Mouse (Mus musculus) midbrain, embryonic 15.5 days (tissue): ENCODE results near the gene Zkscan1. TPM values are rescaled to one million over a fixed set of nuclear protein-coding genes. Genes with fewer than 3 reads are reported as not detected.
"Not testable (repeated sequence)": the region's sequence is repeated elsewhere in the genome, so short reads cannot be mapped to it uniquely, and the experiment has no call there.

ENCODE experiments used
- ATAC-seq: fragments of 200-750 bp; cut with Nextera tagmentation; replicated peaks from 2 replicates; pipeline ENCODE4 v1.8.0; 2017; ENCODE audit warnings: moderate TSS enrichment
- H3K27ac ChIP-seq: fragments of 300-500 bp; sonication (generic); 2 replicates; pipeline ENCODE4 v1.5.1; 2015; ENCODE audit warnings: mild to moderate bottlenecking, inconsistent platforms
- H3K27me3 ChIP-seq: fragments of 300-500 bp; sonication (generic); replicated peaks from 2 replicates; pipeline ENCODE4 v1.6.1; 2015; ENCODE audit warnings: inconsistent platforms
- H3K36me3 ChIP-seq: fragments of 300-500 bp; sonication (generic); replicated peaks from 2 replicates; pipeline ENCODE4 v1.6.1; 2015; ENCODE audit warnings: inconsistent platforms
- H3K4me1 ChIP-seq: fragments of 300-500 bp; sonication (generic); 2 replicates; pipeline ENCODE4 v1.6.1; 2015; ENCODE audit warnings: inconsistent platforms
- H3K4me2 ChIP-seq: fragments of 300-500 bp; sonication (generic); 2 replicates; pipeline ENCODE4 v1.6.1; 2015; ENCODE audit warnings: inconsistent platforms, mild to moderate bottlenecking, moderate library complexity
- H3K4me3 ChIP-seq: fragments of 300-500 bp; sonication (generic); 2 replicates; pipeline ENCODE4 v1.5.1; 2015; ENCODE audit warnings: mild to moderate bottlenecking, inconsistent platforms
- H3K9ac ChIP-seq: fragments of 300-500 bp; sonication (generic); 2 replicates; pipeline ENCODE4 v1.6.1; 2015; ENCODE audit warnings: mild to moderate bottlenecking, inconsistent platforms
- H3K9me3 ChIP-seq: fragments of 300-500 bp; sonication (generic); 2 replicates; pipeline ENCODE4 v1.6.1; 2016; ENCODE audit warnings: inconsistent platforms
- WGBS: fragments of 180-500 bp; shearing (Covaris S2); methylation state at CpG from one replicate; pipeline ENCODE4 v1.1.7; 2015; ENCODE audit warnings: mixed read lengths; 5-methylcytosine and 5-hydroxymethylcytosine counted together
- polyA plus RNA-seq: library from polyadenylated mRNA; unstranded; fragments of >200 nt; fragmentation: Nextera tagmentation; extraction: Ambion mirVana; gene quantifications from 2 replicates; pipeline ENCODE4 v1.2.1, GENCODE M21; 2015

Zkscan1 gene
- polyA plus RNA-seq = 24.5 and 25.8 TPM in 2 replicates

- H3K27ac ChIP-seq = peak within 1 kb of the TSS; percentile 92
Measured at GRCm38 (mm10) chr5:138084996-138085395, at the start of gene Zkscan1. Zkscan1 (plus strand) TSS chr5:138085084.

GRCm38 (mm10) chr5:138052894-138053293 lies 32.0 kb upstream of the Zkscan1 start, which contains the start of gene Smok3c:
Smok3c (plus strand) TSS chr5:138053194.
- H3K9me3 ChIP-seq, H3K4me1 ChIP-seq, ATAC-seq, H3K4me2 ChIP-seq, H3K36me3 ChIP-seq, H3K4me3 ChIP-seq, H3K9ac ChIP-seq, H3K27ac ChIP-seq, H3K27me3 ChIP-seq: not testable (repeated sequence)
- no CpG with 5 or more reads among the region's 5 CpGs for WGBS

More at GRCm38 (mm10) chr5:138084996-138085395, at the start of gene Zkscan1:
- under 1% methylated on average over 27 of the region's 27 CpGs for WGBS
- 0 out of 2 replicates have a peak, but pooled peaks cover 12% of the 10 kb centered on the region for H3K36me3 ChIP-seq
- no peaks in the 10 kb centered on the region for H3K27me3 ChIP-seq
- H3K4me2 ChIP-seq = peak within 1 kb of the TSS; percentile 77
- H3K4me1 ChIP-seq = peaks cover 37% of the 10 kb centered on the region
- peak within 1 kb of the TSS; percentile 100 for H3K9ac ChIP-seq
- peak within 1 kb of the TSS; percentile 98 for H3K4me3 ChIP-seq
- ATAC-seq = peak; percentile 97
- no peaks in the 10 kb centered on the region for H3K9me3 ChIP-seq

GRCm38 (mm10) chr5:138073803-138074202 lies 11.1 kb upstream of the Zkscan1 start:
- no peak for ATAC-seq
- Histone ChIP-seq H3K9me3 (no peaks in the 10 kb centered on the region), H3K9ac (no peak overlapping the region), H3K4me2 (no peak overlapping the region), H3K36me3 (no peaks in the 10 kb centered on the region), H3K4me3 (no peak overlapping the region), H3K4me1 (no peaks in the 10 kb centered on the region), H3K27me3 (no peaks in the 10 kb centered on the region), H3K27ac (no peak overlapping the region)
- 92% methylated on average over 4 of the region's 4 CpGs for WGBS

GRCm38 (mm10) chr5:138075684-138076083 lies 9.2 kb upstream of the Zkscan1 start:
- no peak for ATAC-seq

GRCm38 (mm10) chr5:138076148-138076547 lies 8.7 kb upstream of the Zkscan1 start:
- Histone ChIP-seq H3K27ac (no peak overlapping the region), H3K4me1 (no peaks in the 10 kb centered on the region), H3K4me2 (no peak overlapping the region), H3K9me3 (no peaks in the 10 kb centered on the region), H3K27me3 (no peaks in the 10 kb centered on the region), H3K9ac (no peak overlapping the region), H3K36me3 (no peaks in the 10 kb centered on the region), H3K4me3 (no peak overlapping the region)
- 55% methylated on average over 2 of the region's 2 CpGs for WGBS
- ATAC-seq = no peak

More at GRCm38 (mm10) chr5:138075684-138076083, 9.2 kb upstream of the Zkscan1 start:
- Histone ChIP-seq H3K4me1 (no peaks in the 10 kb centered on the region), H3K27me3 (no peaks in the 10 kb centered on the region), H3K27ac (no peak overlapping the region), H3K4me2 (no peak overlapping the region), H3K9me3 (no peaks in the 10 kb centered on the region), H3K4me3 (no peak overlapping the region), H3K36me3 (no peaks in the 10 kb centered on the region), H3K9ac (no peak overlapping the region)
- WGBS = 79% methylated on average over 3 of the region's 3 CpGs

GRCm38 (mm10) chr5:138080456-138080855 lies 4.4 kb upstream of the Zkscan1 start:
- Histone ChIP-seq H3K4me2 (no peak overlapping the region), H3K9me3 (no peaks in the 10 kb centered on the region), H3K27ac (no peak overlapping the region), H3K27me3 (no peaks in the 10 kb centered on the region), H3K9ac (no peak overlapping the region), H3K4me1 (0 out of 2 replicates have a peak, but pooled peaks cover 3% of the 10 kb centered on the region), H3K4me3 (no peak overlapping the region), H3K36me3 (no peaks in the 10 kb centered on the region)
- no peak for ATAC-seq
- WGBS = 94% methylated on average over 5 of the region's 5 CpGs

- Histone ChIP-seq H3K27ac (no peak overlapping the region), H3K9ac (no peak overlapping the region), H3K36me3 (no peaks in the 10 kb centered on the region), H3K4me2 (no peak overlapping the region), H3K27me3 (no peaks in the 10 kb centered on the region), H3K4me3 (no peak overlapping the region), H3K4me1 (peaks cover 9% of the 10 kb centered on the region), H3K9me3 (no peaks in the 10 kb centered on the region)
- 83% methylated on average over 9 of the region's 9 CpGs for WGBS
- no peak for ATAC-seq
Measured at GRCm38 (mm10) chr5:138081446-138081845, 3.4 kb upstream of the Zkscan1 start.

GRCm38 (mm10) chr5:138083318-138083900 lies 1.5 kb upstream of the Zkscan1 start:
- Histone ChIP-seq H3K36me3 (0 out of 2 replicates have a peak, but pooled peaks cover 12% of the 10 kb centered on the region), H3K4me2 (no peak overlapping the region), H3K9ac (no peak overlapping the region), H3K4me1 (peaks cover 29% of the 10 kb centered on the region), H3K27ac (no peak overlapping the region), H3K27me3 (no peaks in the 10 kb centered on the region), H3K9me3 (no peaks in the 10 kb centered on the region), H3K4me3 (no peak overlapping the region)
- WGBS = 67% methylated on average over 2 of the region's 2 CpGs
- no peak for ATAC-seq

GRCm38 (mm10) chr5:138083936-138084335 lies 948 bp upstream of the Zkscan1 start:
- 91% methylated on average over 2 of the region's 2 CpGs for WGBS
- Histone ChIP-seq H3K4me2 (no peak overlapping the region), H3K9ac (no peak overlapping the region), H3K27ac (no peak overlapping the region), H3K4me1 (peaks cover 34% of the 10 kb centered on the region), H3K27me3 (no peaks in the 10 kb centered on the region), H3K36me3 (0 out of 2 replicates have a peak, but pooled peaks cover 12% of the 10 kb centered on the region), H3K4me3 (no peak overlapping the region), H3K9me3 (no peaks in the 10 kb centered on the region)
- ATAC-seq = no peak

- no peaks in the 10 kb centered on the region for H3K27me3 ChIP-seq
- H3K36me3 ChIP-seq = 0 out of 2 replicates have a peak, but pooled peaks cover 12% of the 10 kb centered on the region
- H3K9me3 ChIP-seq = no peaks in the 10 kb centered on the region
- peak; percentile 59 for ATAC-seq
- peak overlapping the region; percentile 13; the same call in 1 of the 2 replicates for H3K9ac ChIP-seq
- peaks cover 37% of the 10 kb centered on the region for H3K4me1 ChIP-seq
- no peak overlapping the region for H3K27ac ChIP-seq
- 65% methylated on average over 2 of the region's 2 CpGs for WGBS
- peak overlapping the region; percentile 77 for H3K4me2 ChIP-seq
- peak overlapping the region; percentile 98 for H3K4me3 ChIP-seq
Measured at GRCm38 (mm10) chr5:138084507-138084906, 377 bp upstream of the Zkscan1 start.

GRCm38 (mm10) chr5:138085421-138085911 lies 582 bp downstream of the Zkscan1 start:
- H3K27ac ChIP-seq = peak overlapping the region; percentile 92
- WGBS = under 1% methylated on average over 18 of the region's 18 CpGs
- H3K36me3 ChIP-seq = 0 out of 2 replicates have a peak, but pooled peaks cover 12% of the 10 kb centered on the region

GRCm38 (mm10) chr5:138086842-138087241 lies 2.0 kb downstream of the Zkscan1 start:
- H3K9ac ChIP-seq = peak overlapping the region; percentile 100
- H3K4me3 ChIP-seq = peak overlapping the region; percentile 98; the same call in 1 of the 2 replicates
- no peak for ATAC-seq
- no peaks in the 10 kb centered on the region for H3K9me3 ChIP-seq
- 70% methylated on average over 3 of the region's 3 CpGs for WGBS
- no peak overlapping the region for H3K27ac ChIP-seq
- no peaks in the 10 kb centered on the region for H3K27me3 ChIP-seq
- H3K4me2 ChIP-seq = peak overlapping the region; percentile 77
- H3K36me3 ChIP-seq = 0 out of 2 replicates have a peak, but pooled peaks cover 12% of the 10 kb centered on the region
- peaks cover 37% of the 10 kb centered on the region for H3K4me1 ChIP-seq

More at GRCm38 (mm10) chr5:138085421-138085911, 582 bp downstream of the Zkscan1 start:
- Histone ChIP-seq H3K9ac (peak overlapping the region; percentile 100), H3K4me1 (peaks cover 37% of the 10 kb centered on the region), H3K4me2 (peak overlapping the region; percentile 77), H3K27me3 (no peaks in the 10 kb centered on the region), H3K4me3 (peak overlapping the region; percentile 98), H3K9me3 (no peaks in the 10 kb centered on the region)
- ATAC-seq = peak; percentile 40; the same call in 1 of the 2 replicates
